Mouse (Mus musculus) hindbrain, postnatal 0 days (tissue): ENCODE results near the gene Nop14. TPM values are rescaled to one million over a fixed set of nuclear protein-coding genes. Genes with fewer than 3 reads are reported as not detected.

Experiments used
- ATAC-seq: fragments of 200-750 bp; cut with Nextera tagmentation; 2 replicates; pipeline ENCODE4 v1.8.0; 2017; ENCODE audit warnings: mild to moderate bottlenecking, moderate TSS enrichment, moderate library complexity
- DNase-seq: peaks from one replicate; pipeline ENCODE4 v3.0.0-alpha.2; 2015; ENCODE audit warnings: low spot score
- H3K27ac ChIP-seq: fragments of 300-500 bp; sonication (generic); 2 replicates; pipeline ENCODE4 v1.5.1; 2014; ENCODE audit warnings: mild to moderate bottlenecking
- H3K27me3 ChIP-seq: fragments of 300-500 bp; sonication (generic); 2 replicates; pipeline ENCODE4 v1.6.1; 2014; ENCODE audit warnings: low read length, mixed read lengths; ENCODE audit not compliant: insufficient read depth
- H3K36me3 ChIP-seq: fragments of 300-500 bp; sonication (generic); 2 replicates; pipeline ENCODE4 v1.6.1; 2014; ENCODE audit warnings: low read length, mixed read lengths; ENCODE audit not compliant: insufficient read depth
- H3K4me1 ChIP-seq: fragments of 300-500 bp; sonication (generic); 2 replicates; pipeline ENCODE4 v1.6.1; 2014; ENCODE audit warnings: antibody characterized with exemption, low read length, mixed read lengths; ENCODE audit not compliant: insufficient read depth
- H3K4me2 ChIP-seq: fragments of 300-500 bp; sonication (generic); 2 replicates; pipeline ENCODE4 v1.6.1; 2014; ENCODE audit warnings: low read depth, mild to moderate bottlenecking, low read length, moderate library complexity, mixed read lengths
- H3K4me3 ChIP-seq: fragments of 300-500 bp; sonication (generic); 2 replicates; pipeline ENCODE4 v1.5.1; 2014; ENCODE audit warnings: low read length
- H3K9ac ChIP-seq: fragments of 300-500 bp; sonication (generic); replicated peaks from 2 replicates; pipeline ENCODE4 v1.6.1; 2014; ENCODE audit warnings: mild to moderate bottlenecking, low read length, moderate library complexity, mixed read lengths
- H3K9me3 ChIP-seq: fragments of 300-500 bp; sonication (generic); 2 replicates; pipeline ENCODE4 v1.6.1; 2016; ENCODE audit warnings: low read length, mixed read lengths
- CTCF ChIP-seq: IDR thresholded peaks from 2 replicates; pipeline ENCODE4 v1.5.1; 2016; ENCODE audit warnings: antibody characterized with exemption, control low read depth, low read depth
- WGBS: fragments of 180-500 bp; shearing (Covaris S2); extraction: QIAGEN DNeasy Blood & Tissue Kit; methylation state at CpG from one replicate; pipeline ENCODE4 v1.1.7; 2014; 5-methylcytosine and 5-hydroxymethylcytosine counted together
- polyA plus RNA-seq: library from polyadenylated mRNA; unstranded; fragments of >200 nt; fragmentation: Nextera tagmentation; extraction: Ambion mirVana; gene quantifications from 2 replicates; pipeline ENCODE4 v1.2.1, GENCODE M21; 2015
- total RNA-seq: library from RNA; depleted of rRNA; stranded (reverse); fragments of >200 nt; gene quantifications from 2 replicates; pipeline ENCODE4 v1.2.3, GENCODE M21; 2014; rRNA removed

Nop14 gene
- total RNA-seq (4.9 and 9.7 TPM in 2 replicates), polyA plus RNA-seq (20.0 and 20.2 TPM in 2 replicates)

DNA sequence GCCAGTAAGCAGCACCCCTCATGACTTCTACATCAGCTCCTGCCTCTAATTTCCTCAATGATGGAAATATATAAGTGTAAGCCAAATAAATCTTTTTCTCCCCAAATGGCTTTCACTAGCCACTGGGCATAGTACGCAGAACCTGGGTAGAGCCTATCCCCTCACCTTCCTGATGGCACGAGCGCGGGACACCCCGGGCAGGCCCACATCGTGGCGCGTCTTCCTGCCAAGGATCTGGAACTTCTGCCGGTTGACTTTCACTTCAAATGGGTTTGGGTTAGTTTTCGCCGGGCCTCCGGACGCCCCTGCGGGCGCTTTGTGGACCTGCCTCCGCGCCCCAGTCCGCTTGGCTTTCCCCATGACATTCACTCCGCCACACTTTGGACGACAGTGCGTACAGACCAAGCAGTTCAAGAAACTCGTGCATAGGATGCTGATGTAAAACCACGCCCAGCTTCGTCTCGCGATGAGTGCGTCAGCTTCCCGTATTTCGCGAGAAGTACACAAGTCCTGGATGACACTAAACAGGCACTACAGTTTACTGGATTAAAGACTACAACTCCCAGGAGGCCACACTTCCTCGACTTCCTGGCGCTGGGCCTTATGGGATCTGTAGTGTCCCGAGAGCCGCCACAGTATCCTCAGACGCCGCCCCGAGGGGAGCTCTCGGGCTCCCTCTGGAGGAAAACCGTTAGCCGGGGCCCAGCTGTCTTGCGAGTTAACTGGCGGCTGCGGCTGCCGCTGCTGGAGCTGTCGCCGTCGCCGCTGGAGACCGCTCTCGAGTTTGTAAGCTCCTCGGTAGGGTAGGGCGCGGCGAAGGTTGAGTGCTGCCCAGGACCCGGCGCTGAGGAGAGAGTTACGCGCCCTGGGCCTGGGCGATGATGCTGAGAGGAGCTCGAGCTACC is at the start of gene Nop14, which contains the start of gene Grk4:
TSS of gene Nop14 (minus strand) at position 463 of the 905 bp plus-strand sequence.
TSS of gene Grk4 (plus strand) at position 694 of the 905 bp plus-strand sequence.
- TF ChIP-seq CTCF = peak; percentile 90
- ATAC-seq (peak; percentile 100), DNase-seq (peak; percentile 100)
- H3K27me3 ChIP-seq = no peaks in the 10 kb centered on the region
- peak within 1 kb of the TSS; percentile 67 for H3K9ac ChIP-seq
- no peaks in the 10 kb centered on the region for H3K4me1 ChIP-seq
- peaks cover 15% of the 10 kb centered on the region for H3K36me3 ChIP-seq
- H3K4me3 ChIP-seq = peak within 1 kb of the TSS; percentile 77
- peak within 1 kb of the TSS; percentile 79 for H3K27ac ChIP-seq
- no peaks in the 10 kb centered on the region for H3K9me3 ChIP-seq
- H3K4me2 ChIP-seq = peak within 1 kb of the TSS; percentile 76
- 1% methylated on average over 60 of the region's 60 CpGs for WGBS

DNA sequence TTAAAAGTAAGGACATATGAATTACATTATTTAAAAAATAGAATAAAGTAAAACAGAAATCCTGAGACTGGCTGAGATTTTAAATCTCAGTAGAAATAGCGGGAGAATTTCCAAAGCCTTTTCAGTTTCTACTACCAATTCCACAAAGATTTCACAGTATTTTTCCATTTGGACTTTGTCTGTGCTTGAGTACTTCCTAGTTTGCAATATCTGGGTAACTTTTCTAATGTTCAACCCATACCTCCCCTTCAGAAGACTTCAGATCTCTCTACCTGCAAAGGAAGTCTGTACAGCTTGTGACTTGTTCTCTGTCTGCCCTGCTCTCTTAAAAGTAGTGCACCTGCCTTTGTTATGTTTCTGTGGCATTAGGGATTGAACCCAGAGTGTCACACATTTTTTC is 48.5 kb upstream of the Nop14 start:
- Histone ChIP-seq H3K4me1 (no peaks in the 10 kb centered on the region), H3K27me3 (no peaks in the 10 kb centered on the region), H3K4me2 (no peak overlapping the region), H3K9ac (no peak overlapping the region), H3K36me3 (no peaks in the 10 kb centered on the region), H3K9me3 (no peaks in the 10 kb centered on the region), H3K4me3 (no peak overlapping the region), H3K27ac (no peak overlapping the region)
- WGBS = 98% methylated on average over 1 of the region's 1 CpGs
- DNase-seq (no peak), ATAC-seq (no peak)
- no peak for TF ChIP-seq CTCF

DNA sequence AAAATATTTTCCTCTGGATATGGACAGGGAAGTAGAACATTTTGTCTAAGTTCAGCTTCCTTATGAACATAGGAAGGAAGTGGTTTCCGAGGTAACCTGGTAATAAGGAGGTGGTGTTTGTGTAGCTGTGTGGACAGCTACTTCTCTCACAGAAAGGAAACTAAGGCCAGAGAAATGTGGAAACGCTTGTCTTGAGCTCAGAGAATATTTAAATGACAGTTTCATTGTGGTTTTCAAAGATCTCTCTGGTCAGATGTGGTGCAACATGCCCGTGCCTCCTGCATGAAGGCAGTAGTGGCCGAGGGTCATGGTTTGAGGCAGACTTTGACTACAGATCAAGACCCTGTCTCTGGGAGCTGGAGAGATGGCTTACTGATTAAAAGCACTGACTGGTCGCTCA is 35.6 kb upstream of the Nop14 start:
- WGBS = 74% methylated on average over 5 of the region's 5 CpGs
- Histone ChIP-seq H3K36me3 (no peaks in the 10 kb centered on the region), H3K4me1 (no peaks in the 10 kb centered on the region), H3K4me3 (no peak overlapping the region), H3K9ac (no peak overlapping the region), H3K4me2 (no peak overlapping the region), H3K9me3 (no peaks in the 10 kb centered on the region), H3K27me3 (no peaks in the 10 kb centered on the region), H3K27ac (no peak overlapping the region)
- ATAC-seq (no peak), DNase-seq (no peak)
- no peak for TF ChIP-seq CTCF

DNA sequence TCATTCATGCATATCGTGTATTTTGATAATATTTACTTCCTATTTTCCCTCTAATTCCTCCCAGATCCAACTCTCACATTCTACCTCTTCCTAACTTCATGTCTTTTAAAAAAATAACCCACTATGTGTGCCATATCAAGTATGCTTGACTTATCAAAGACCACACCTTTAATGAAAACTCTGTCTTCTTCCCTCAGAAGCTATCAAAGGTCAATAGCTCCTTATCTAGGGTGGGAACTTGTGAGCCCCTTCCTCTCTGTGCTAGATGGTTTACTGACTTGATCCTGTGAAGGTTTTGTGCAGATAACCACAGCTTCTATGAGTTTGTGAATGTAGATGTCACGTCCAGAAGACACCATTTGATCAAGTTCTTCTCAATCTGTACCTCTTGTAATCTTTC is 32.8 kb upstream of the Nop14 start:
- 72% methylated on average over 2 of the region's 2 CpGs for WGBS
- no peak overlapping the region for H3K4me2 ChIP-seq
- no peak overlapping the region for H3K9ac ChIP-seq
- TF ChIP-seq CTCF = no peak
- no peaks in the 10 kb centered on the region for H3K27me3 ChIP-seq
- H3K36me3 ChIP-seq = no peaks in the 10 kb centered on the region
- DNase-seq = no peak
- no peak for ATAC-seq
- no peak overlapping the region for H3K4me3 ChIP-seq
- H3K4me1 ChIP-seq = no peaks in the 10 kb centered on the region
- no peak overlapping the region for H3K27ac ChIP-seq
- no peaks in the 10 kb centered on the region for H3K9me3 ChIP-seq

DNA sequence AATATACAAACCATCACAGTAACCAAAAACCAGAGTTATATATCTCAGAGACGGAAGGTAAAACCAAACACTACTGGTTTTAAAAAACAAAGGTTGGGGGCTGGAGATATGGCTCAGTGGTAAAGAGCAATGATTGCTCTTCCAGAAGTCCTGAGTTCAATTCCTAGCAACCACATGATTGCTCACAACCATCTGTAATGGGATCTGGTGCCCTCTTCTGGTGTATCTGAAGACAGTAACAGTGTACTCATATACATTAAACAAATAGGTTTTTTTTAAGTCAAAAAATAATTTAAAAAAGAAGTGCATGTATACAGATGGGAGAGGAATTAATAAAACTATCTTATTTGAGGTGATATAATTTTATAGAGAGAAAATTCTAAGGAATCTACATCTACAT is 29.9 kb upstream of the Nop14 start:
- TF ChIP-seq CTCF = no peak
- H3K27me3 ChIP-seq = no peaks in the 10 kb centered on the region
- H3K36me3 ChIP-seq = no peaks in the 10 kb centered on the region
- ATAC-seq = no peak
- no peak overlapping the region for H3K9ac ChIP-seq
- H3K4me2 ChIP-seq = no peak overlapping the region
- no peak overlapping the region for H3K4me3 ChIP-seq
- H3K9me3 ChIP-seq = no peaks in the 10 kb centered on the region
- 93% methylated on average over 1 of the region's 1 CpGs for WGBS
- DNase-seq = no peak
- H3K27ac ChIP-seq = no peak overlapping the region
- H3K4me1 ChIP-seq = no peaks in the 10 kb centered on the region

DNA sequence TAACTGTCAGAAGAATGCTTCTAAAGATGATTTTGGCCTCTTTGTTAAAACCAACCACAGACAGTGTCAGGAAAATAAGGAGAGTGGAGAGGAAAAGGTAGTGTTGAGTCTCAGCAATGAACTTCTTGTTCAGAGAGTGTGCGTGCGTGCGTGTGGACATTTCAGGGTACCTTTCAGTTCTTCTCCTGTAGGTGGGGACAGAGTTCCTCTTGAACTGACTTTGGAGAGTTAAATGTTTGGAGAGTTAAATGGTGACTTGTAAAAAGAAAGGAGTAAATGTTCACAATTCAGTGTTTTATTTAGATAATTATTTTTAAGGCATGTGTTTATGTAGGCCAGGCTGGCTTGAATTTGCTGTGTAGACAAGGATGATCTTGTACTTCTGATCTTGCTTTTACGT is 10.3 kb upstream of the Nop14 start:
- no peaks in the 10 kb centered on the region for H3K27me3 ChIP-seq
- H3K27ac ChIP-seq = no peak overlapping the region
- no peaks in the 10 kb centered on the region for H3K36me3 ChIP-seq
- WGBS = 77% methylated on average over 4 of the region's 4 CpGs
- no peaks in the 10 kb centered on the region for H3K4me1 ChIP-seq
- no peak for ATAC-seq
- no peaks in the 10 kb centered on the region for H3K9me3 ChIP-seq
- H3K4me3 ChIP-seq = no peak overlapping the region
- no peak overlapping the region for H3K4me2 ChIP-seq
- H3K9ac ChIP-seq = no peak overlapping the region
- peak; percentile 64 for TF ChIP-seq CTCF
- peak; percentile 22 for DNase-seq

DNA sequence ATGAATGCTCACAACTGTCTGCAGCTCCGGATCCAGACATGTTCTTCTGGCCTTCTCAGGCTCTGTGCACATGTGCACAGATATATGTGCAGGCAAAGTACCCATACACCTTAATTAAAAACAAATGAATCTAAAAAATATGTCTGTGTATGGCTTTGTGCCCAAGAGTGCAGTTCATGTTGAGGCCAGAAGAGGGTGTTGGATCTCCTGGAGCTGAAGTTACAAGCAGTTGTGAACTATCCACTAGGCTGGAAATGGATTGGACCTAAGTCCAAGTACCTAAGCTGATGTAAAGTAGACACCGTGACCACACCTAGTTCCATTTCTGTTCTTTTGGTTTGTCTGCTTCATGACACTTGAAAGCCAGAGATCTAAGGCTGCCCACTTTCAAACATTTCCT is 9.5 kb upstream of the Nop14 start:
- TF ChIP-seq CTCF = peak; percentile 49
- 83% methylated on average over 2 of the region's 2 CpGs for WGBS
- no peaks in the 10 kb centered on the region for H3K27me3 ChIP-seq
- no peak overlapping the region for H3K4me2 ChIP-seq
- DNase-seq (no peak), ATAC-seq (no peak)
- H3K27ac ChIP-seq = no peak overlapping the region
- no peaks in the 10 kb centered on the region for H3K36me3 ChIP-seq
- no peak overlapping the region for H3K4me3 ChIP-seq
- no peak overlapping the region for H3K9ac ChIP-seq
- no peaks in the 10 kb centered on the region for H3K4me1 ChIP-seq
- H3K9me3 ChIP-seq = no peaks in the 10 kb centered on the region
